Mouse (Mus musculus) hindbrain, embryonic 13.5 days (tissue): ENCODE results near the gene Gpr68. TPM values are rescaled to one million over a fixed set of nuclear protein-coding genes. Genes with fewer than 3 reads are reported as not detected.
A peak's percentile ranks its signal among the peaks of the same experiment; 100 is the strongest.

Experiments used
- ATAC-seq: fragments of 200-750 bp; cut with Nextera tagmentation; 2 replicates; pipeline ENCODE4 v1.8.0; 2017; ENCODE audit warnings: moderate TSS enrichment; ENCODE audit not compliant: low FRiP score
- H3K27ac ChIP-seq: fragments of 300-500 bp; sonication (generic); 2 replicates; pipeline ENCODE4 v1.5.1; 2015; ENCODE audit warnings: inconsistent platforms, mild to moderate bottlenecking, moderate library complexity
- H3K27me3 ChIP-seq: fragments of 300-500 bp; sonication (generic); 2 replicates; pipeline ENCODE4 v1.6.1; 2015; ENCODE audit warnings: mild to moderate bottlenecking, inconsistent platforms
- H3K36me3 ChIP-seq: fragments of 300-500 bp; sonication (generic); 2 replicates; pipeline ENCODE4 v1.6.1; 2015; ENCODE audit warnings: mild to moderate bottlenecking, inconsistent platforms
- H3K4me1 ChIP-seq: fragments of 300-500 bp; sonication (generic); replicated peaks from 2 replicates; pipeline ENCODE4 v1.6.1; 2015; ENCODE audit warnings: inconsistent platforms
- H3K4me2 ChIP-seq: fragments of 300-500 bp; sonication (generic); 2 replicates; pipeline ENCODE4 v1.6.1; 2015; ENCODE audit warnings: inconsistent platforms, mild to moderate bottlenecking, moderate library complexity
- H3K4me3 ChIP-seq: fragments of 300-500 bp; sonication (generic); 2 replicates; pipeline ENCODE4 v1.5.1; 2015; ENCODE audit warnings: mild to moderate bottlenecking, inconsistent platforms
- H3K9ac ChIP-seq: fragments of 300-500 bp; sonication (generic); 2 replicates; pipeline ENCODE4 v1.6.1; 2015; ENCODE audit warnings: mild to moderate bottlenecking, inconsistent platforms
- H3K9me3 ChIP-seq: fragments of 300-500 bp; sonication (generic); 2 replicates; pipeline ENCODE4 v1.6.1; 2016; ENCODE audit warnings: inconsistent platforms
- WGBS: fragments of 180-500 bp; shearing (Covaris S2); methylation state at CpG from one replicate; pipeline ENCODE4 v1.1.7; 2015; 5-methylcytosine and 5-hydroxymethylcytosine counted together
- polyA plus RNA-seq: library from polyadenylated mRNA; unstranded; fragments of >200 nt; fragmentation: Nextera tagmentation; extraction: Ambion mirVana; gene quantifications from 2 replicates; pipeline ENCODE4 v1.2.1, GENCODE M21; 2015

Gene Gpr68
- polyA plus RNA-seq, 1 experiment from 2014 or later: 1.6 TPM

DNA sequence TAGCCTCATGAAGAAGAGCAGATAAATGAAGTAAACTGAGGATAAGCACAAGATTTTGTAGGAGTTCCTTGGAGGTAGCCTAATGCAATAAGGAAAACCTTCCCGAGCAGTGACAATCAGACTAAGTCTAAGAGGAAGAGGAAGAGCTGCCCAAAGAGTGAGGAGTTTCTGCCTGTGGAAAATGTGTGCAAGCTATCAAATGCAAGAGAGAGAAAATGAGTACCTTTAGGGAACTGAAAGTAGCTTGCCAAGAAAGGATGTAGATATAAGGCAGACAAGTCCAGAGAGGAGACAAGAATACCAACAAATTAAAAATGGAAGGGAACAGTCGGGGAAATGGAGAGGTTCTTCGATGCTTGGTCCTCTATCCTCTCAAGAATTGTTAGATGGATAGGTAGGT, 22.4 kb downstream of the Gpr68 start:
- Histone ChIP-seq H3K36me3 (no peaks in the 10 kb centered on the region), H3K9ac (no peak overlapping the region), H3K9me3 (no peaks in the 10 kb centered on the region), H3K4me1 (peaks cover 7% of the 10 kb centered on the region; the same call in 1 of the 2 replicates), H3K27ac (no peak overlapping the region), H3K4me2 (no peak overlapping the region), H3K4me3 (no peak overlapping the region), H3K27me3 (no peaks in the 10 kb centered on the region)
- no peak for ATAC-seq
- WGBS: 93% methylated on average over 3 of the region's 3 CpGs

DNA sequence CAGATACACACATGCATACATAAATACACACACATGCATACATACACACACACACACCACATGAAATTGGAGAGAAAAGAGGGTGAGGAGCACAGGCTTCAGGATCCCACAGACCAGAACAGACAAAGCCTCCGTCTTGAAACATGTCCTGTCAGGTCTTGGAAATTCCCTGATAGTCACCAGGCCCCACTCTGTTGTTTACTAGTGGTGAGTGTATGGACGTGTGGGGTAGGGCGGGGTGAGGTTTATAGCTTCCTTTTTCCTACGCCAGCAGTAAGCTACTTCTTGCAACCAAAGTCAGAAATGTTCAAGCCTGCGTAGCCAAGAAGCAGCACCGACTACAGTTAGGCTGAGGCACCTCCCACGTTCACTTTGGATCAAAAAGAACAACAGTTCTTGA, 24.8 kb downstream of the Gpr68 start:
- H3K4me2 ChIP-seq: no peak overlapping the region
- 89% methylated on average over 7 of the region's 7 CpGs for WGBS
- no peaks in the 10 kb centered on the region for H3K9me3 ChIP-seq
- no peak overlapping the region for H3K27ac ChIP-seq
- H3K4me1 ChIP-seq: peaks cover 7% of the 10 kb centered on the region; the same call in 1 of the 2 replicates
- no peak for ATAC-seq
- H3K27me3 ChIP-seq: no peaks in the 10 kb centered on the region
- no peaks in the 10 kb centered on the region for H3K36me3 ChIP-seq
- H3K4me3 ChIP-seq: no peak overlapping the region
- H3K9ac ChIP-seq: no peak overlapping the region

DNA sequence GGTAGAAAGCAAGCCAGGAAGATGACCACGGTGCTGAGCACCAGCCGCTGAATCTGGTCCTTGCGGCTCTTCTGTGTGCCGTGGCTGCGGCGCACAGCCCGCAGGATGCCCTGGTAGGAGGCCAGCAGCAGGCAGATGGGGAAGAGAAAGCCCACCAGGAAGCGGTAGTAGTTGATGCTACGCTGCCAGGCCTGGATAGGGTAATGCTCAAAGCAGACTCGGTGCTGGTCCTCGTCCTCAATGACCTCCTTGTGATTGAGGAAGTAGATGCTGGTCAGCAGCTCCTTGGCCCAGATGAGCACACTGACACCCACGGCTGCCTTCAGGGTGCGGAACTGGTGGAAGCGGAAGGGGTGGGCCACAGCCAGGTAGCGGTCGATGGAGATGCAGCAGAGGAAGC, 29.4 kb downstream of the Gpr68 start:
- H3K4me3 ChIP-seq: no peak overlapping the region
- H3K9ac ChIP-seq: no peak overlapping the region
- no peak overlapping the region for H3K27ac ChIP-seq
- no peak for ATAC-seq
- no peak overlapping the region for H3K4me2 ChIP-seq
- no peaks in the 10 kb centered on the region for H3K27me3 ChIP-seq
- no peaks in the 10 kb centered on the region for H3K36me3 ChIP-seq
- 93% methylated on average over 16 of the region's 16 CpGs for whole genome bisulfite sequencing
- H3K9me3 ChIP-seq: no peaks in the 10 kb centered on the region
- no peaks in the 10 kb centered on the region for H3K4me1 ChIP-seq

DNA sequence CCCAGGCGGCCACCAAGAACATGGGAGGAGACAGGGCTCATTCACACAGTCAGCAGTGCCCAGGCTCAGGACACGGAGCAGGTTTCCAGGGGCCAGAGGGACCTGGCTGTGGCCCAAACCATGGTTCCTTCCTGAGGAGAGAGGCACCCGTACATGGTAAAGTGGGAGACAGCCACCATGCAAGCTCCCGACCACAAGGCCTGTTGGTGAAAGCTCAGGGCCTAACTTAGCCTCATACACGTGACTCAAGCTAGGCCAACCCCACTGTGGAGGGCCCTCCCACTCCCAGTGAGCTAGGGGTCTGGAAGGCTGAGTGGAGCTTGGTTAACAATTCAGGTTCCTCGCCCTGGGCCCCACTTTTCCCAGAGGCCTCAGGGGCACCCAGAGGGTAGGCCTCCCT, 30.1 kb downstream of the Gpr68 start:
- ATAC-seq: no peak
- 84% methylated on average over 6 of the region's 6 CpGs for WGBS

DNA sequence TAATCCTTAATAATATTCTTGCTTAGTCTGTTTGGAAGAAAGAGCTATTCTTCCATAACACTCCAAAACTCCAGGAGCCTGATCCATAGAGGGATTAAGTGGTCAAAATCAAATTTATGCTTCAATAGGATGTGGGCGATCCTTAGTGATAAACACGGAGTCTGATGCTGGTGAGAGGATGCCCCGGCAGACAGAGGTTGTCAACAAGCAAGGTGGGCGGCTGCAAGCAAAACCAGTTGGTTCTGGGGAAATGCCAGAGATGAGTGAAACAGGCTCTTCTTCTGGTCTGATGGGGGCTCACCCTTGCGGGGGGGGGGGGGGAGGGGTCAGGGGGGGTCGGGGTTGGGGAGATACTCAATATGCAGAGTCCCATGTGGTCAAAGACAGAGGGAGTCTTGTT, 32.0 kb downstream of the Gpr68 start:
- Histone ChIP-seq H3K36me3 (no peaks in the 10 kb centered on the region), H3K4me2 (no peak overlapping the region), H3K4me3 (no peak overlapping the region), H3K4me1 (no peaks in the 10 kb centered on the region), H3K9ac (no peak overlapping the region), H3K27me3 (no peaks in the 10 kb centered on the region), H3K27ac (no peak overlapping the region), H3K9me3 (no peaks in the 10 kb centered on the region)
- WGBS: 89% methylated on average over 4 of the region's 6 CpGs
- ATAC-seq: no peak

More for the DNA sequence above, 30.1 kb downstream of the Gpr68 start:
- H3K4me2 ChIP-seq: no peak overlapping the region
- H3K27ac ChIP-seq: no peak overlapping the region
- H3K36me3 ChIP-seq: no peaks in the 10 kb centered on the region
- no peak overlapping the region for H3K4me3 ChIP-seq
- no peak overlapping the region for H3K9ac ChIP-seq
- H3K9me3 ChIP-seq: no peaks in the 10 kb centered on the region
- H3K4me1 ChIP-seq: no peaks in the 10 kb centered on the region
- no peaks in the 10 kb centered on the region for H3K27me3 ChIP-seq

DNA sequence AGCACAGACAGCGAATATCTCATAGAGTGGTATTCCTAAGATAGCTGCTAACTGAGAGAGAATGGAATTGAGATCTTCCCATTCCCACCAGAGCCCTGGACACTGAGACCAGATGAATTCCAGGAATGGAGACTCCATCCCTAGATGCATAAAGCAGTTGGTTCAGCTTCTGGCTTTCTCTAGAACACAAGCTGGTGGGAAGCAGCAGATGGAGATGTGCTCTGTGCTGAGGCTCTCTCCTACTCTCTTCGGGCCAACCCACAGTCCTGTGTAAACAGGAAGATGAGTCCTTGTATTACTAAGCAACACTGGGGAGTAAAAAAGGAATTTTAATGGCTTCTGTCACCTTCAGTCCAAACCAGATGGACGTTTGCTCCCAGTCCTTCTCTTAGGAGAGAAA, 32.4 kb downstream of the Gpr68 start:
- Histone ChIP-seq H3K9ac (no peak overlapping the region), H3K27me3 (no peaks in the 10 kb centered on the region), H3K27ac (no peak overlapping the region), H3K4me3 (no peak overlapping the region), H3K4me1 (no peaks in the 10 kb centered on the region), H3K4me2 (no peak overlapping the region), H3K9me3 (no peaks in the 10 kb centered on the region), H3K36me3 (no peaks in the 10 kb centered on the region)
- 68% methylated on average over 3 of the region's 3 CpGs for WGBS
- ATAC-seq: no peak

DNA sequence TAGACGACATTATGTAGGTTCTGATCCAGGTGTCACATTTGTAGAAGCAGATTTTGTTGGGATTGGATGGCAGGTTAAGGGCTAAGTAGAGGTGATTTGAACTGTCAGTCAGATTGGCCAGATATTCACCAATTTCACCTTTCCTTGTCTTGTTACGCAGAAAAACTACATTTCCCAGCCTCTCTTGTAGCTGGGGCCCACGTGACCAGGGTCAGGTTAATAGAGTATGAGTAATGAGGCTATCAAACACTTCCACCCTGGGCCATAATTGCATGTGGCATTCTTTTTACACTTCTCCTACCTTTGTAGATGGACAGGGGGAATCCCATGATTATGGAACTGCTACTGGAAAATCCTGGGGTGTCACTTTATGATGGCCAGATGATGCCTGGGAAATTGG, 34.4 kb downstream of the Gpr68 start:
- Histone ChIP-seq H3K27ac (no peak overlapping the region), H3K9ac (no peak overlapping the region), H3K9me3 (peaks cover 3% of the 10 kb centered on the region; the same call in 1 of the 2 replicates), H3K4me3 (no peak overlapping the region), H3K36me3 (0 out of 2 replicates have a peak, but pooled peaks cover 3% of the 10 kb centered on the region), H3K4me1 (no peaks in the 10 kb centered on the region), H3K4me2 (no peak overlapping the region), H3K27me3 (no peaks in the 10 kb centered on the region)
- ATAC-seq: no peak
- WGBS: 76% methylated on average over 3 of the region's 3 CpGs

DNA sequence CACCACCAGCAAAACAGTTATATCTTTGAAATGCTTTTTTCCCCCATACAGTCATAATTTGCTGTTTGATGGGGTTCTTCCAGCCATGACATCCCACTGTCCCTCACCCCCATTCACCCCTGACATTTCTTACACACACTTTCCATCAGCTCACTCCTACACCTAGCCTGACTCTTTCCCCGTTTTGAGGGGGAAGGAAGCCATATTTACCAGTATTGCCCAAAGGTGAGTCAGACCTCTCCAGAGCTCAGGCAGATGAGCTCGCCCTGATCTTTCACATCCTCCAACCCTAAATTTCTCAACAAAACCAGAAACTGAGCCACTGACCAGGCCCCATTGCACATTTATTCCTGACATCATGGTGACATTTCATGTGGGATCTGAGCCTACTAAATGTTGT, 36.2 kb downstream of the Gpr68 start:
- H3K4me1 ChIP-seq: no peaks in the 10 kb centered on the region
- H3K9ac ChIP-seq: no peak overlapping the region
- no peaks in the 10 kb centered on the region for H3K27me3 ChIP-seq
- H3K9me3 ChIP-seq: peaks cover 3% of the 10 kb centered on the region; the same call in 1 of the 2 replicates
- H3K4me3 ChIP-seq: no peak overlapping the region
- WGBS: 91% methylated on average over 2 of the region's 2 CpGs
- 0 out of 2 replicates have a peak, but pooled peaks cover 3% of the 10 kb centered on the region for H3K36me3 ChIP-seq
- ATAC-seq: no peak
- no peak overlapping the region for H3K27ac ChIP-seq
- H3K4me2 ChIP-seq: no peak overlapping the region

DNA sequence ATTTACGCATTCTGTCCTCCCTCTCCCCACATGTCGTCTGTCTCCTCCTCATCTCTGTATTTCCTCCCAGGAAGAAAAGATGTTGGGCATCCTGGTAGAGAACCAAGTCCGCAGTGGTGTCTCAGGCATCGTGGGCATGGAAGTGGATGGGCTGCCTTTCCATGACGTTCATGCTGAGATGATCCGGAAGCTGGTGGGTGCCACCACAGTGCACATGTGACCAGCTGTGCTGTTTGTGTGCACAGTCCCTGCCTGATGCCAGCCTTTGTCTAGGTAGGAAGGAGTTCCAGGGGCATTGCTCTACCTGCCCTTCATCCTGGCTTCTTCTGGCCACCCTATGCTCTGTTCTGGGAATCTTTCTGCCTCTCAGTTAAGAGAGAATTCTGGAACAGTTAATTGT, 36.8 kb downstream of the Gpr68 start:
- whole genome bisulfite sequencing: 94% methylated on average over 6 of the region's 6 CpGs
- Histone ChIP-seq H3K4me2 (no peak overlapping the region), H3K4me3 (no peak overlapping the region), H3K9me3 (peaks cover 3% of the 10 kb centered on the region; the same call in 1 of the 2 replicates), H3K9ac (no peak overlapping the region), H3K27ac (no peak overlapping the region), H3K4me1 (no peaks in the 10 kb centered on the region), H3K36me3 (0 out of 2 replicates have a peak, but pooled peaks cover 3% of the 10 kb centered on the region), H3K27me3 (no peaks in the 10 kb centered on the region)
- ATAC-seq: no peak

DNA sequence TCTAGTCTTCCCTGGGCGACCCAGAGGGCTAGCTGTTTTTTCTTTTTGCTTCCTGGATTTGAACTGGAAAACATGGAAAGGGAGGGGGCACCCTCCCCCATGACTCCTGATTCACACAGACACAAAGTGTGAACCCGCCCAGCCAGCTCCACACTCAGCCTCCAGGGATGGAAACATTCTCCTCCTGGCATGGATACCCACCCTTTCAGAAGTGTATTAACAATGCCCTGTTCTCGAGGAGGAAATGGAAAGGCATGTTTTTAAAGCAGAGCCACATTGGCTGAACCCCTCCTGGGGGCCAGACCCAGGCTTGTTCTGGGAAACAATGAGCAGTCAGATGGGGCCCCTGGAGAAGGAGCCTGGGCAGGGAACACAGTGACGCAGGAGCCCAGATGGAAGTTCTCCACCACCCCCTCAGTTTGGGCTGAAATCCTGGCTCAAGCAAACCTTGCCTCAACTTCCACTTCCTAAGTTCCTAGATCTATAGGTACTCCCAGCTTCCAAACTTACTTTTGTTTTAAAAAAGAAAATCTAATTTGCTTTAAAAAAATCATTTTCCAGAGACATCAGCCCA, 39.9 kb downstream of the Gpr68 start:
- no peak overlapping the region for H3K9ac ChIP-seq
- H3K36me3 ChIP-seq: 0 out of 2 replicates have a peak, but pooled peaks cover 3% of the 10 kb centered on the region
- 52% methylated on average over 4 of the region's 4 CpGs for WGBS
- H3K27ac ChIP-seq: no peak overlapping the region
- H3K4me2 ChIP-seq: no peak overlapping the region
- H3K4me3 ChIP-seq: no peak overlapping the region
- peaks cover 3% of the 10 kb centered on the region; the same call in 1 of the 2 replicates for H3K9me3 ChIP-seq
- no peaks in the 10 kb centered on the region for H3K27me3 ChIP-seq
- no peak for ATAC-seq
- H3K4me1 ChIP-seq: peaks cover 6% of the 10 kb centered on the region

DNA sequence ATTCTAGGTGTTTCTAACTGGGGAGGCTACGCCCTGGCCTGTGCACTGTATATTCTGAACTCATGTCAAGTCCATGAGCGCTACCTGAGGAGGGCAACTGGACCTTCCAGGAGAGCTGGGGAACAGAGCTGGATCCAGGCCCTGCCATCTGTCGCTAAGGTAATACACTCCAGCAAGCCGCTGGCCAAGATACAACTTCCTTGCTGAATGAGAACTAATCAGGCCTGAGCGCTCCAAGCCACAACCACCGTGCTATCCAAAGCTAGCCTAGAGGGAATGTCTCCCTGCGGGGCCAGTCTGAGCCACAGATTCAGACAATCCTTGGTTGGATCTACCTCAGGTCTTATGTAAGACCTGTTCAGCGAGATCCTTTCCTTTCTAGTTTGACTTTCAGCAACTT, 40.9 kb downstream of the Gpr68 start:
- Histone ChIP-seq H3K27ac (no peak overlapping the region), H3K9ac (no peak overlapping the region), H3K9me3 (peaks cover 3% of the 10 kb centered on the region; the same call in 1 of the 2 replicates), H3K4me2 (no peak overlapping the region), H3K36me3 (0 out of 2 replicates have a peak, but pooled peaks cover 3% of the 10 kb centered on the region), H3K4me1 (peaks cover 6% of the 10 kb centered on the region), H3K4me3 (no peak overlapping the region), H3K27me3 (no peaks in the 10 kb centered on the region)
- WGBS: 93% methylated on average over 8 of the region's 8 CpGs
- no peak for ATAC-seq

DNA sequence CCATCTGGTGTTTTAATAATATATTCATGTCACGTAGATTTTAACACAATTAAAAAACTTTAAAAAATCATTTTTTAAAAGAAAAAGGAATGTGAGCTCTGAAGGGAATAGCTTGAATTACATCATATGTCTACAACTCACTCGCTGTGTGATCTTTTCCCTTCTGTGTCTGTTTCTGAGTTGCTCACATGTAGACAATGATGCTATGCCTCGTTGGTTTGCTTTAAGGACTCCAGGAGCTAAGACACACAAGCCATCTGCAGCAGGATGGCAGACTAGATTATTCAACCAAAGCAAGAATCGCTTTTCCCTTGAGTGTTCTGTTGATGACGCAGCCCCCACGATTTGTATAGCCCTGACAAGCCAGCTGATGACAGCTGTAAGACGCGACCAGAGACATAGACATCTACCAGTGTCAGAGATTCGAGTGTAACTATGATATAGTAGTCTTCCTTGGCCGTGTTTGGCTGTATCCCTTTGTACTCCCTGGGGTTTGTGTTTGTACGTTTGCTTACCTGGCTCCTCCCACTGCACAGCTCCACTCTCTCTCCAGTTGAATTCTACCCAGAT, 42.4 kb downstream of the Gpr68 start:
- H3K27ac ChIP-seq: no peak overlapping the region

DNA sequence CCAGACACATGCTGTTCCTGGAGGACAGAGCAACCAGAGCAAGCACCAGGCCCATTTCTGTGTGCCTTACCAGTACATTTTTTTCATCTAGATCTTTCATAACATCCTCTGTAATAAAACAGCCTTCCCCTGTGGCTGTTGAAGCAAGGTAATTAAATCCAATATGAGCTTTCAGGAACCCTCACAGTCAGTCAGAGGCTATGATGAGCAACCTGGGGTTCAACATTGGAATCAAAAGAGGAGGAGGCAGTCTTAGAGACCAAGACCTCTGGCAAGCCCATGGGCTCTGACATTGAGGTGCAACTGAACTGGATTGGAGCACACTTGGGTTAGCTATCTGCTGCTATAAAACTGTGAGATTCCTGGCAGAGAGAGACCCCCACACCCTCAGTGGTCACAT, 42.9 kb downstream of the Gpr68 start:
- Histone ChIP-seq H3K9me3 (peaks cover 6% of the 10 kb centered on the region; the same call in 1 of the 2 replicates), H3K27ac (no peak overlapping the region), H3K9ac (no peak overlapping the region), H3K4me2 (no peak overlapping the region), H3K36me3 (0 out of 2 replicates have a peak, but pooled peaks cover 3% of the 10 kb centered on the region), H3K4me3 (no peak overlapping the region), H3K27me3 (no peaks in the 10 kb centered on the region), H3K4me1 (peaks cover 6% of the 10 kb centered on the region)
- no peak for ATAC-seq

More for the DNA sequence above, 42.4 kb downstream of the Gpr68 start:
- no peaks in the 10 kb centered on the region for H3K27me3 ChIP-seq
- H3K4me1 ChIP-seq: peaks cover 6% of the 10 kb centered on the region
- 57% methylated on average over 11 of the region's 11 CpGs for WGBS
- peak; percentile 52; the same call in 1 of the 2 replicates for ATAC-seq
- 0 out of 2 replicates have a peak, but pooled peaks cover 3% of the 10 kb centered on the region for H3K36me3 ChIP-seq
- H3K4me3 ChIP-seq: no peak overlapping the region
- H3K9ac ChIP-seq: no peak overlapping the region
- no peak overlapping the region for H3K4me2 ChIP-seq
- peaks cover 3% of the 10 kb centered on the region; the same call in 1 of the 2 replicates for H3K9me3 ChIP-seq
